Mouse (Mus musculus) heart, adult 2 months (tissue): ENCODE measurements around the gene Ccl6. TPM values are rescaled to one million over a fixed set of nuclear protein-coding genes. Genes with fewer than 3 reads are reported as not detected.

Experiments used
- DNase-seq, 2 experiments: peaks; one replicate each; pipeline ENCODE4 v3.0.0; 2021
- H3K27ac ChIP-seq: fragments of 200-600 bp; 2 replicates; pipeline ENCODE4 v1.8.1; 2022
- H3K27me3 ChIP-seq: fragments of 200-500 bp; 2 replicates; pipeline ENCODE4 v1.6.1; 2012; ENCODE audit warnings: mild to moderate bottlenecking, low read length, inconsistent platforms, mixed read lengths; ENCODE audit not compliant: control insufficient read depth, insufficient read depth
- H3K36me3 ChIP-seq: fragments of 200-500 bp; 2 replicates; pipeline ENCODE4 v1.6.1; 2012; ENCODE audit warnings: low read length, inconsistent platforms; ENCODE audit not compliant: control insufficient read depth, insufficient read depth
- H3K4me1 ChIP-seq: fragments of 200-500 bp; 2 replicates; pipeline ENCODE4 v1.6.1; 2011; ENCODE audit warnings: low read length; ENCODE audit not compliant: control insufficient read depth, insufficient read depth
- H3K4me3 ChIP-seq: fragments of 200-600 bp; 2 replicates; pipeline ENCODE4 v1.8.1; 2022
- H3K79me2 ChIP-seq: fragments of 200-500 bp; replicated peaks from 2 replicates; pipeline ENCODE4 v1.6.1; 2012; ENCODE audit warnings: mild to moderate bottlenecking, inconsistent platforms, low read length, moderate library complexity, mixed read lengths; ENCODE audit not compliant: control insufficient read depth, insufficient read depth
- H3K9ac ChIP-seq: fragments of 200-500 bp; 2 replicates; pipeline ENCODE4 v1.6.1; 2012; ENCODE audit warnings: low read depth, mild to moderate bottlenecking, control low read depth, inconsistent platforms, low read length, mixed read lengths
- CTCF ChIP-seq: fragments of 200-600 bp; IDR thresholded peaks from 2 replicates; pipeline ENCODE4 v1.8.1; 2022; ENCODE audit warnings: antibody characterized with exemption, mild to moderate bottlenecking, moderate library complexity
- EP300 ChIP-seq: fragments of 200-500 bp; IDR thresholded peaks from 2 replicates; pipeline ENCODE4 v1.6.1; 2011; ENCODE audit warnings: low read depth, low read length, control low read depth; ENCODE audit not compliant: insufficient read depth
- POLR2A ChIP-seq: fragments of 200-500 bp; IDR thresholded peaks from 2 replicates; pipeline ENCODE4 v1.6.1; 2011; ENCODE audit warnings: mild to moderate bottlenecking, low read depth, low read length, control low read depth; ENCODE audit not compliant: insufficient read depth
- WGBS: fragments of 180-500 bp; shearing (Covaris S2); methylation state at CpG from one replicate; pipeline ENCODE4 v1.1.7; 2018; 5-methylcytosine and 5-hydroxymethylcytosine counted together
- intact Hi-C: fragments of 180-260 bp; cut with DNase I; formaldehyde crosslinking; loops from one replicate; pipeline ENCODE4 v1.15.1; 2025
- polyA plus RNA-seq: library from polyadenylated mRNA; depleted of rRNA; stranded (reverse); fragments of >200 nt; gene quantifications from 2 replicates; pipeline ENCODE4 v1.2.3, GENCODE M21; 2012
- total RNA-seq, 2 experiments: library from RNA; stranded (reverse); gene quantifications; 2 replicates each; pipeline ENCODE4 v1.2.3; 2021

Ccl6 gene
- total and polyA plus RNA-seq, 3 experiments = 13.0 to 25.4 (median 21.5) TPM

DNA sequence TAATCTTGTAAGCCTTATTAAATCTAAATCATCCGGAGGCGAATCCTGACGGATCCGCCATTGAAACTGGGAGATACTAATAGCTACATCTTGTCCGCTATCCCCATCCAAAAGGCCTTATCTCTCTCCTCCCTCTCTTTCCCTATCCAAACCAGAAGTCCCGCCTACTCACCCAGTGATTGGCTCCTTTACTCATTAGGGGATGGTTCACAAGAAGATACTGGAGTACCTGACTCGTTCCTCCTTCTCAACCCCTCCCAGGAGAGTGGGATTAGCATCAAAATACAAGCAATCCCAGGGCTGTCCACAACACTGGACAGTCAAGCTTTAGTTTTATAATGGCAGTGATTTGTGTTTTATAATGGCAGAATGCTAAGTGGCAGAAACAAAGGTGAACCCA lies 25.6 kb downstream of the Ccl6 start:
- 62% methylated on average over 7 of the region's 7 CpGs for WGBS
- no peaks in the 10 kb centered on the region for H3K27me3 ChIP-seq
- H3K79me2 ChIP-seq = no peaks in the 10 kb centered on the region
- H3K27ac ChIP-seq = no peak overlapping the region
- no peak overlapping the region for H3K4me3 ChIP-seq
- H3K9ac ChIP-seq = no peak overlapping the region
- H3K36me3 ChIP-seq = no peaks in the 10 kb centered on the region
- TF ChIP-seq POLR2A (no peak), CTCF (no peak), EP300 (no peak)
- DNase-seq = no peak
- H3K4me1 ChIP-seq = peaks cover 1% of the 10 kb centered on the region
- intact Hi-C loops = no loop called here

DNA sequence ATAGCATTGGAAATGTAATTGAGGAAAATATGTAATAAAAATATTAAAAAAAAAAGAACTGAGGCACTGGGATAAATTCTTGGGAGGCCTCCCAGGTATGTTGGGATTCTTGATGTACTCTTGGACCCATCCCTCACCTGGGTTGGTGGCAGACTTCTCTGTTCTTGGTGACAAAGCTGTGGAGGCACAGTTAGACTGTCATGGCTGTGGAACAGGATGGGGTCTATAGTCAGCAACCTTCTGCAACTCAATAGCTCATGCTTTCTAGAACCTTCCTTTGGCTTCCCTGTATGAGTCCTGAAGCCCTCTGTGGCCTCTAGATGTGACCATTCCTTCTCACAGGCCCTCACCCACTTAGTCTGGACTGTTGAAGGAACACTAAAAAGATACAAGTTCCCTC lies 26.3 kb downstream of the Ccl6 start:
- H3K4me1 ChIP-seq = peaks cover 1% of the 10 kb centered on the region
- no peak for DNase-seq
- H3K27me3 ChIP-seq = no peaks in the 10 kb centered on the region
- no peak overlapping the region for H3K27ac ChIP-seq
- no peaks in the 10 kb centered on the region for H3K79me2 ChIP-seq
- H3K4me3 ChIP-seq = no peak overlapping the region
- no peaks in the 10 kb centered on the region for H3K36me3 ChIP-seq
- intact Hi-C loops = no loop called here
- no peak overlapping the region for H3K9ac ChIP-seq
- TF ChIP-seq EP300 (no peak), POLR2A (no peak), CTCF (no peak)

DNA sequence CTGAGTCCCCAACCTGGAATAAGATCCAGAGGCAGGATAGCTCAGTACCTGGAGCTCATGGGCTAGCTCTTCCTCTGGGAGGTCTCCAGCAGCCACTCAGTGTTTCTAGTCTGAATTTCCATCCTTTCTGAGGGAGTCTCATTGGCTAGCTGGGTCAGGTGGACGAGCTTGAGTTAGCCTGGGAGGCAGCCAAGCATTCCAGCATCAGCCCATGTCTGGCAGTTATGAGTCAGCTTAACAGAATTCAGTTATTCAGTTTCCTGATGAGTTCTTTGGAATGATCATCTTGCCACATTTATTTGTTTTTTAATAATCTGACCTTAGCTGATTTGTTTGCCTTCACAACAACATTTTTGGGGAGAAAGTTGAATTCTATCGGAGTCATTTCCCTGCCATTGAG lies 29.1 kb downstream of the Ccl6 start:
- Histone ChIP-seq H3K79me2 (no peaks in the 10 kb centered on the region), H3K4me1 (no peaks in the 10 kb centered on the region; the same call in 1 of the 2 replicates), H3K9ac (no peak overlapping the region), H3K36me3 (no peaks in the 10 kb centered on the region), H3K4me3 (no peak overlapping the region), H3K27ac (no peak overlapping the region), H3K27me3 (no peaks in the 10 kb centered on the region)
- intact Hi-C loops = no loop called here
- peak in 1 of 2 experiments; percentile 49 for DNase-seq
- TF ChIP-seq CTCF = no peak
- no peak for TF ChIP-seq POLR2A
- no peak for TF ChIP-seq EP300
- 42% methylated on average over 2 of the region's 2 CpGs for WGBS

DNA sequence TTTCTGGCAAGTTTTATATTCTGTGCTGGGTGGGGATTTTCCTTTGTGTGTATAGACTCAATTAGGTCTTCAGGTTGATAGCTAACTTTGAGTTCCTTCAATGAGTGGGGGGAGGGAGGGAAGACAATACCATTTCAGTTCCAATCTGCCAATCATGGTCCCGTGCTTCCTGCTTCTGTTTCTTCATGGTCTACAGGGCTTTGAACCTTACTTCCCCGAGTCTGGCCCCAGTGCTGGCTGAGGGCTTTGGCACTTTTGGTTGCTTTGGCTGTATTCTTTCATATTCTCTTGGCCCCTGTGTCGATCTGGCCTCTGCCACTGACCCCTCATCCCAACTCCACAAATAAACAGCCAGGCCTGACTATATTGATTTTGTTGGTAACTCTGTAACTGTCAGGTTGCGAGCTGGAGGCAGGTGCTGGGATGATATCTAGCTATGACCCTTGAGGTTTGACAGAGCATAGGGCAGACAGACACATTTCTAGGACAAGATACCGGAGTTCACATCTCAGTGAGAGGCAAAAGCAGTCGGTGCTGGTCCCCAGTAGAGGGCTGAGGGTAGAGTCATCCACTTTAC lies 30.5 kb downstream of the Ccl6 start:
- intact Hi-C loops = no loop called here
- Histone ChIP-seq H3K9ac (no peak overlapping the region), H3K4me1 (no peaks in the 10 kb centered on the region; the same call in 1 of the 2 replicates), H3K79me2 (no peaks in the 10 kb centered on the region), H3K27ac (no peak overlapping the region), H3K36me3 (no peaks in the 10 kb centered on the region), H3K4me3 (no peak overlapping the region), H3K27me3 (no peaks in the 10 kb centered on the region)
- no peak for TF ChIP-seq POLR2A
- TF ChIP-seq CTCF = no peak
- no peak for TF ChIP-seq EP300
- 59% methylated on average over 6 of the region's 6 CpGs for WGBS
- DNase-seq = no peak

DNA sequence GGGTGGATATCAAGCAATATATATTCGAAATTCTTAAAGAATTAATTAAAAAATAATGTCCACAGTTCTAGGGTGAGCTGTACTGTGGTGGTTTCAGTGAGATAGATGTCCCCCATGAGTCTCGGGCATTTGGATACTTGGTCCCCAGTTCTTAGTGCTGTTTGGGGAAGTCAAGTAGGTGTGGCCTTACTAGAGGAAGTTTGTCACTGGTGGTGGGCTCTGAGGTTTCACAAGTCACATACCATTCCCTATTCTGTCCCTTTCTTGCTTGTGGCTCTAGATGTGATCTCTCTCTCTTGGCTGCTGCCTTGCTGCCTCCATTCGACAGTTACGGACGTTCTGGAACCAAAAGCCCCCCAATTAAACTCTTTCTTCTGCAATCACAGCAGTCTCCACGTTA lies 32.5 kb downstream of the Ccl6 start:
- Histone ChIP-seq H3K27ac (no peak overlapping the region), H3K36me3 (no peaks in the 10 kb centered on the region), H3K4me1 (no peaks in the 10 kb centered on the region; the same call in 1 of the 2 replicates), H3K9ac (no peak overlapping the region), H3K4me3 (no peak overlapping the region), H3K27me3 (no peaks in the 10 kb centered on the region), H3K79me2 (no peaks in the 10 kb centered on the region)
- intact Hi-C loops = no loop called here
- no peak for DNase-seq
- WGBS = 73% methylated on average over 6 of the region's 6 CpGs
- TF ChIP-seq CTCF (no peak), POLR2A (no peak), EP300 (no peak)

DNA sequence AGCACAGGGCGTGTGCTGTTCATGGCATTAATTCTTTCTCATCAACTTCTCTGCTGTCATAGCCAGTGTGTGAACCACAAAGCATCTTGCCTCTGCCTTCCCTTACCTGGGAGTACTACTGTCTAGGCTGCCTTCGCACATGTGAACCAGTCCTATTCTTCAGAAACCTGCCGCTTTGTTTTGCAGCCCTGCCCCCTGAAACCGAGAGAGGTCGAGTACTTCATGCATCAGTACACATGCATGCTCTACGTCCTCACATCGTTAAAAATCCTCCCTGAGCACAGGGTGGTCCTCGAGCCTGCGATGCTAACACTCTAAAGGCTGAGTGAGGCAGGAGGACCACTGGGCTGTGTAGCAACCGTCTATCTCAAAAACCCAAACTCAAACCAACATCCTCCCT lies 35.8 kb downstream of the Ccl6 start:
- WGBS = 82% methylated on average over 10 of the region's 10 CpGs
- Histone ChIP-seq H3K4me3 (no peak overlapping the region), H3K27me3 (no peaks in the 10 kb centered on the region), H3K4me1 (no peaks in the 10 kb centered on the region; the same call in 1 of the 2 replicates), H3K36me3 (no peaks in the 10 kb centered on the region), H3K27ac (no peak overlapping the region), H3K79me2 (no peaks in the 10 kb centered on the region), H3K9ac (no peak overlapping the region)
- TF ChIP-seq CTCF = no peak
- no peak for TF ChIP-seq EP300
- no peak for TF ChIP-seq POLR2A
- intact Hi-C loops = loop anchor here (5.0 kb wide), 1 partner anchor 75 kb away; no protein-coding TSS in a partner anchor
- no peak for DNase-seq
